Mouse (Mus musculus): Measurements from ENCODE around the gene Heatr4.
A peak's percentile ranks its signal among the peaks of the same experiment; 100 is the strongest.
"Not testable (repeated sequence)": the region's sequence is repeated elsewhere in the genome, so short reads cannot be mapped to it uniquely, and the experiment has no call there.

The Heatr4 gene

DNA sequence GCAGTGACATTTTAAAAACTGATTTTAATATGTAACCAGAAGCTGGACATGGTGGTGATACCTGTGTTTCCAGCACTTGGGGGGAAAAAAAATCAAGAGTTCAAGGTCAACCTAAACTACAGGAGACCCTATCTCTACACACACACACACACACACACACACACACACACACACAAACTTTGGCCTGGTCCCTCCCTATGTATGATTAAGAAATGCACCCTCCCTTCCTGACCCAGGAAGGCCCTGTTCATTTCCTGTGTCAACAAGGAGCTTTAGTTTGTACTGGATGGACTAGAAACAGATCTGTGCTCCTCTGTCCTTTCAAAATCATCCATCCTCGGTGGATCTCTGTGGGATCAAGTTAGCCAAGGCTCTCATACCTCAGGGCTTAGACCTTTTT, 46.1 kb downstream of the Heatr4 start:
- not testable (repeated sequence) for DNase-seq (ENCODE audit: low spot score)

DNA sequence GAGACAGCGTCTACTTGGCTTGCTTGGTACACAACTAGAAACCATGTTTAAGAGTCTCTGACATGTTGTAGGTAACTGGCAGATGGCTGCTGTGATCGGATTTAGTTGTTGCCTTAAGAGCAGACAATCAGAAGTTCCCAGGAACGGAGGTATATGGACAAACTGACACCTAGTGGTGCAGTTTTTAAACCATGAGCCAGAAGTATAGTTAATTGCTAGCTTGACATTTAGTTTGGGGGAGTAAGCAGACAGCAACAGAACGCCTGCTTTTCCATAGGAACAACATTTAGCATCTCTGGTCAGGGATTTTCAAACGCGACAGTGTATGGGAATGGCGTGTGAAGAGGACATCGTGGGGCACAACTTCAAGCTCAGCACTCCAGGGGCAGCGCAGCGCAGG, 47.1 kb downstream of the Heatr4 start:
- DNase-seq (ENCODE audit: low spot score) = no peak

DNA sequence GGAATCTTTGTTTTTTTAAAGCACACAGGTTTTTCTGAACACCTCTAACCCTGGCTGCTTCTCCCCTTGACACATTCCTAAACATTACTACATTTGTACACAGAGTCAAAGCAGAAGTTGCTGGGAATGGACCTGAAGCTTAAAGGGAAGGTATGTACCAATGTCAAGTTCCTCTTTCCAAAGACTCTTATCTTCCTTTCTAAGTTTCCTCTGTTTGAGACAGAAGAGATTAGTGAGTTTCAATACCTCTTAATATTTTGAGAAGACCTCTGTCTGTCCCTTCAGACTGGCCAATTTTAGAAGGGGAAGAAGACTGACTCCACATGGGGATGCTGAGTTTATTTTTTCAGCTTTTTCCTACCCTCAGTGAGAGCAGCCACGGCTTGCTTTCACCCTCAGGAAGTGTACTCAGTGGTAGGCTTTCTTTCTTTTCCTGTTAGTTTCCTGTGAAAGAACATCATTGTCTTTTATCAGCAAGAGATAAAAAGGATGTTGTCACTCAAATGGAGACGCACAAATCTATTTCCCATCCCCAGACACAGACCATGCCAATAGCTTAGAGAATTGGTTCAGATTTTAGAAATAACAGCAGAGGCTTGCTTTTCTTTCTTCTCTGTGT, 55.4 kb downstream of the Heatr4 start:
- no peak for DNase-seq (ENCODE audit: low spot score)

DNA sequence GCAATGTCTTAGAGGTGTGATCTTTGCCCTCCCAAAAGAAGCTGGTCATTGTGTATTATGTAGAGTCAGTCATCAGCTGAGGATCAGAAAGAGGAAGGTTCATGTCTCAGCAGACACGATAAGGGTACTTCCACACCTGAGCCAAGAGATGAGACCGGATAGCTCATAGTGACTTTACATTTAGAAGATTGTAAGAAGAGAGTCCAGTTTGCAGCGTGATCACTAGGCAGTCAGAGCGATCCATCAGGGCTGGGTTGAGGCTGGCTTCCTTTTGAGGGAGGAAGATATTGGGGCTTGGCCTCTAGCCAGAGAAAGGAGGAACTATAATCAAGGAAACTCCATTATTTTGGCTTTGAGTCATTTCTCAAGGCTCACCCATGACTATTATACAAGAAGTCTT, 56.9 kb downstream of the Heatr4 start:
- no peak for DNase-seq (ENCODE audit: low spot score)

DNA sequence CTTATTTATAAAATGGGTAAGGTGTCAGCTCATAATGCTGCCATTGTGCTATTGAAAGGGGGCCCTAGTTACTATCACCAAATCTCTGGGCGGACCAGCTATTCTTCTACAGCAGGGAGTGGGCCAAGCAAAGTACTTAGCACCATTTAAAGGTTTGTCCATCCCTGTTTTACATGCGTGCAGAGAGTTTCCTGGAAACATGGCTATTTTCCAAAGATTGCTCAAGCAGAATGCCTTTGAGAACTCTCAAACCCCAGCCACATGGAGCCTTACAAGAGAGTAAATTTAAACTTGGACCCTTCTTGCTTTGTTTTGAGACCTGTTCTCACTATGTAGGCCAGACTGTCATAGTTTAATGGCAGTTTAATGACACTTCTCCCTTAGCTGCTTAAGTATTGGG, 58.6 kb downstream of the Heatr4 start:
- DNase-seq (ENCODE audit: low spot score) = no peak

DNA sequence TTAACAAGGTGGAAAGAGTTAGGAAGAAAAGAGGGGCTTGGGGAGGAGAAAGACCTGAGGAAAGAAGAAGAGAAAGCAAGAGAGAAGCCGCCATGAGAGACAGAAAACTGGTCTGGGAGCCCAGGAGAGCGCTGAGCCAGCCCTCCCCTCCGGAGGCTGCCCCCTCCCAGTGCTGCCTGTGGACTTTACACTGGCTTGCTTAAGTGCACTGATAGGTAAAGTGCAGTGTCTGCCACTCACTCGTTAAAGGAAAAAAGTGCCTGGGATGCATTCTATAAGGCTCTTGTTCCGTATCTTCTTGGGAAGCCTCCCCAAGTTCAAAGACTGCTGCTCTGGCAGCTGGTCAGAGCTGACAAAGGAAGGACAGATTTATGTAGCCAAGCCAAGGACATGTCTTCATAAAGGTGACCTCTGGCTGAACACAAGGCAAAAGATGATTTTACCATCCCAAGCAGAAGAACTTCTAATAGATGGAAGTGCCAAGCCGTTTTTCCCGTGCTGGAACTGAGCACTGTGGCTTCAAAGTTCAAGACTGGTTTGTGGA, 59.4 kb downstream of the Heatr4 start:
- no peak for DNase-seq (ENCODE audit: low spot score)

DNA sequence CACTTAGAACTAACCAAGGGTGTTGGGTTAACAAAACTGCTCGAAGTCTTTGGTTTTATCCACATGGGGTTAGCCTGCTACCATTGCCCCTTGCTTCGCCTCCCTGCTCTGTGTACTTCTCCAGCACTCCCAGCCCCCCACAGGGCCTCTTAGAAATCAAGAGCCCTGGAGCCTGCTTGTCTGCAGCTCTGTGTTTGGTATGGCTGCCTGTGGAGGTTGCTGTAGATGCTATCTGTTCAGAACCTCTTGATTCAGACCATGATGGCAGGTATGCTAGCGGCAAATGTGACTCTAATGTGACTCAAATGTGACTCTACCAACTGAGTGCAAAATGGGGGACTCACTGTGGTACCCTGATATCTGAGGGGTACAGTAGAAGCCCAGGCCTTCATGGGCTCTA, 60.3 kb downstream of the Heatr4 start:
- DNase-seq (ENCODE audit: low spot score) = peak; percentile 36

DNA sequence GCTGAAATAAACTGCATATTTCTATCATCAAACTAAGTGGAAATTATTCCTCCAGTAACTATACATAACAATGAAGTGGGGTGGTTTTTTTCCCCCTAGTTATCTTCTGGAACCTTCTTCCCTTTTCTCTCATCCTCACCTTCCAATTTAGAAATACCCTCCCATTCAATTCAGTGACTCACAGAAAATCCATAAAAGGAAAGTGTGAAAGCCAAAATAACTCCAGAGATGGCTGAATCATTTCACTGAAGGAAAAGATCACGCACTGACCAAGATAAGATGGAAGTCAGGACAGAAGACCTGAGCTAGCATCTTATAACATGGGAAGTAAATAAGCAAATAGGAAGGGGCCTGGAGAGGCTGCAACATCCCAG, 61.2 kb downstream of the Heatr4 start:
- no peak for DNase-seq (ENCODE audit: low spot score)

DNA sequence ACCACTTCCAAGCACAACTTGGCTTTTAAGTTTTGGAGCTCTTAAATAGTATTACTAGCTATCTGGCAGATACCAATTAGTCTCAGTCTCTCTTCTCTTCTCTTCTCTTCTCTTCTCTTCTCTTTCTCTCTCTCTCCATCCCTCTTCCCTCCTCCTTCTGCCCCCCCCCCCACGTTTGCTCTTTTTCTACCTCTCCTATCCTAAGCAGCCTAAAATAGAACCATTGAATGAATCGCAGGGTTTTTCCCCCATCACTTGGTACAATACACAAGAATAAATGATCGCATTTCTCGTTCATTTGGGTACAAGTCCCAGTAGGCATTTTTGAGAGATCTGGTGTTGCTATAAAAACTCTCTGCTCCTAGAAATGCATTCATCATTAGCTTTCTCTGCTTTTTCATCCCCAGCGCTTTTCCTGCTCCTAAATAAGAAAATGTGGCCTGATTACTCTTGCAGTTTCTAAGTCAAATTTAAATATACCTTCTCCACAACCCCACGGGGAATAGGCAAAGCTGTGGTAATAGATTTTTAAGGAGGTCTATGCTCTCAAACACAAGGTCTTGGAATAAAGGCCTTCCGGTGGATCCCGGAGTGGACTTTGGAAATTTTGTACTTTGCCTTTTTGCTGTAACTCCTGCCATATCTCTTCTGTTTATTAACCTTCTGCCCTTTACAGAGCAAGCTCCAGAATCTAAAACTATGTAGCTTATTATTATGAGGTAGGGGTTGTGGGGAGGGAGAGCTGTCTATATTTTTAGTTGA, 61.7 kb downstream of the Heatr4 start:
- peak; percentile 11 for DNase-seq (ENCODE audit: low spot score)

DNA sequence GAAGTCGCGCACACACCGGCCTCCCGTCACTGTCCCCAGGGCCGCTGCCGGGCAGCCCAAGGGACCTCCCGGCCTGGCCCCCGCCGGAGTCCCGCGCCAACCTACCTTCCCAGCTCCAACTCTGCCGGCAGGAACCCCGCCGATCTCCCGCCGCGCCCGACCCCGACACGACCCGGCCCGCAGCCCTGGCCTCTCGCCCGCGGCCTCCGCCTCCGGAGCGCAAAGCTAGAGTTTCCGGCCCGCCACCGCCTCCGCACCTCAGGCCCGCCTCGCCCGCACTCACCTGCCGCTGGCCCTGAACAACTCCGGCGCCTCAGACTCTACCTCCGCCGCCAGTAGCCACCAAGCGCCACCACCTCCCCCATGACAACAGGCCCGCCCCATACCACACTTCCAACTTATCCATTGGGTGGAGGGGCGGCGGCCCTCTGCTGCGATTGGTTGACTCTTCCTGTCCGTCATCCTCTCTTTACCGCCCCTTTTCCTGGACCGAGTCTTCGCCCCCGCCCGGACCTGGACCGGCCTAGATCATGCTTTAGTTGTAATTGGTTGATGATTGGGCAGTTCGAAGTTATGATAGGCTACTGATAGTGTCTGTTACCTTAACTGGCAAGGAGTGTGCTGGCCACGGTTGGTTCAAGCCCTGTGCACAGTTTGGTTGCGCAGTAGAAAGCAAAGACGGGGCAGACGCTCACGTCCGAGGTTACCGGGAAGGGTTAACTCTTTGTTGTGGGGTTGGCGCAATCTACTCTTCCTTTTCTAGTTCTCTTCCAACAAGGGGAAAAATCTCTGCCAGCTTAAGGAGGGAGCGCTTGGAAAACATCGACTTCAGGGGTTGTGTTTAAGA, 62.9 kb downstream of the Heatr4 start, which contains the start of gene Numb:
Gene Numb, minus strand, starts transcription at position 400 of the 847 bp plus-strand sequence.
- peak; percentile 99 for DNase-seq (ENCODE audit: low spot score)

DNA sequence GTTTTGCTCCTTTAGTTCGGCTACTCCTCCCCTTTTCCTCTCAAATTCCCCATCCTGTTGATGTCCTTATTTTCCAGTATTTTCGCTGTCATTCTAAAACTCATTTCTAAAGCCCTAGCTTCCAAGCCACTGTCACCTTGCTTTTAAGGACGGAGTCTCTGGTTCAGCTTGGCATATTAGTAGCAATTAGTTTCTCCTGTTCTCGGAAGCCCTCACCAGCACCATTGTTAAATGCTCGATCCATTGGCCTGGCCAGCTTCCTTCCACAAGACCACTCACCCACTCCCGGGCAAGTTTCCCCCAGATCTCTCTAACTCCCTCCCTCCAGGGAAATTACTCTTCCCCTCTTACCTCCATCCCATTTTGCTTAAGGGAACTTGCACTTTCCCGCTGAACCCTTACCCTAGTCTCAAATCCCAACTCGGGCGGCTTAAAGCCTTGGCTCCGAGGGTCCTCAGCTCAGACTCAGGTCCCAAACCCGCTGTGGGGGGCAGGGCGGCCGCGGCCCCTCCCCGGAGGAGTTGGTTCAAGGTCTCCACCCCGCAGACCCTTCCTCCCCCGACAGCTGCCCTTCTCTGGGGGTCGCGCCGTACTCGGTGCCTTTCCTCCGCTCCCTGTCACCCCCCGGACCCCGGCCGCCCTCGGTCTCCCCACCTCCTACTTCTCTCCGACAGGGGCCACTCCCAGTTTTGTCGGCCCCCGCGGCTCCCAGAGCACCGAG, 63.8 kb downstream of the Heatr4 start:
- peak; percentile 47 for DNase-seq (ENCODE audit: low spot score)

DNA sequence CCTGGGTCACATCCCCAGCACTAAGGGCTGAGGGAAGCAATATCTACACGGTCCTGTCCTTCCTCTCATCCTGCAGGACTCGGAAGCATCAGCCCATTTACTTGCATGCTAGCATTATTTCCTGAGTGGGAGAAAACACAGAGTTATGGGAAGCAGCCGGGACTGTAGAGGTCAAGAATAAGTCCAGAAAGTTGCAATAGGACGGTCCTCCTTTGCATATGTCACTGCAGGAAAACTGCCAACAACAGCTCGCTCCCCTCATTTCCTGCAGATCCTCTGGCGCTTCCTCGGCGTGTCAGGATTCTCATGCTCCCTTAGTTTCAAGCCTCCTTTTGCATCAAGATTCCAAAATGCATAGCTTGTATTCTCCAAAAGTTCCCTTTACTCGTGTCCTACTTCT, 67.8 kb downstream of the Heatr4 start:
- no peak for DNase-seq (ENCODE audit: low spot score)

DNA sequence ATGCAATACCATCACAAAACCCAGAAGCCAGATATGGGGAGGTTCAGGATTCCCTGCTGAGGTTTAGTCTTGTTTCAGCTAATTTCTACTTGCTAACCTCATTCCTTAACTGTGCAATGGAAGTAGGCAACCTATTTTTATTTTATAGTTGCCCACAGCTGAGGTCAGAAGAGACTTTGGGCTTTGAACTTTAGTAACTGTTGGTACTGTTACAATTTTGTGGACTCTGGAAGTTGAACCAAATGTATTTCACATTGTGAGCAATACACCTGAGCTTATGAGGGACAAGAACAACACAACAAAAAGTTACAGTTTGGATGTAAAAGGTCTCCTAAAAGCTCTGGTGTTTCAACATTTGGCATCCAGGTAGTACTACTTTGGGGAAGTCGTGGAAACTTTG, 69.9 kb downstream of the Heatr4 start:
- no peak for DNase-seq (ENCODE audit: low spot score)

DNA sequence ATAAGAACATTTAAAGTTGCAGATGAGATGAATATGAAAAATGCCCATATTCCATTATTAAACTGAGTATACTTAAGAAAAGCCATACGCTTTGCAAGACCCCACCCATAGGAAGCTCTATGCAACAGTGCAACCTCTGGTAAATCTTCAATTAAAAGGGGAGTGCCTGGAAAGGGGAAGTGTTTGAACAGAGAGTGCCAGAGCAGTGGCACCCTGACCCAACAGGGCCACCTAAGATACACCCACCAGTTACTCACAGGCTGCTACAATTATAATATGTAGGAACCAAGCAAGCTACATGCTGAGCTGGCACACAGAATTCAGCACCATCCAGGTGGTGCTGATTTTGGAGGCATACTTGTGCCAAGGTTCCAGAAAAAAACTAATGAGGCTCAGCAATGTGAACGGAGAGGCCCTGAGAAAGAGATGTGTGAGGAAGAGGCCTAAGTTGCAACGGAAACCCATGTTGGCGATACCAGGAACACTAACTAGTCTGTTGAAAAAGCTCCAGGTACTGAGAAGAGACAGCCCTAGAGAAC, 70.4 kb downstream of the Heatr4 start:
- DNase-seq (ENCODE audit: low spot score) = no peak

DNA sequence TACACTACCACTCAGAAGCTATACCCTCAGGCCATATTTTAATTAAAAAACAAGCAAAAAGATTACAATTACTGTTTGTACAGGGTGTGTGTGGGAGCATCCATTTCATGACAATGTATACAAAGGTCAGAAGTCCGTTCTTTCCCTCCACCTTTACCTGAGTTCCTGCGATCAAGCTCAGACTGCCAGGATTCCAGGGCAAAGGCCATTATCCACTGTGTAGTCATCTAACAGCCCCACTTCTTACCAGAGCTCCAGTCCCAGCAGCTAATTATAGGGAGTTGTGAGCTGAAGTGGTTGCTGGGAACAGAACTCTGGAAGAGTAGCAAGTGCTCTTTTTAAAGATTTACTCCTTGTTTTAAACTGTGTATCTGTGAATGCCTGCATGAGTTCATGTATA, 74.2 kb downstream of the Heatr4 start:
- no peak for DNase-seq (ENCODE audit: low spot score)

All from retina, embryonic 14.5 days (tissue).